Mouse (Mus musculus): ENCODE data around the gene Ddx10. TPM values are rescaled to one million over a fixed set of nuclear protein-coding genes. Genes with fewer than 3 reads are reported as not detected.
"Not testable (repeated sequence)": the region's sequence is repeated elsewhere in the genome, so short reads cannot be mapped to it uniquely, and the experiment has no call there.

The Ddx10 gene
- total and polyA plus RNA-seq, 2 experiments, result 0.87 to 7.8 TPM

DNA sequence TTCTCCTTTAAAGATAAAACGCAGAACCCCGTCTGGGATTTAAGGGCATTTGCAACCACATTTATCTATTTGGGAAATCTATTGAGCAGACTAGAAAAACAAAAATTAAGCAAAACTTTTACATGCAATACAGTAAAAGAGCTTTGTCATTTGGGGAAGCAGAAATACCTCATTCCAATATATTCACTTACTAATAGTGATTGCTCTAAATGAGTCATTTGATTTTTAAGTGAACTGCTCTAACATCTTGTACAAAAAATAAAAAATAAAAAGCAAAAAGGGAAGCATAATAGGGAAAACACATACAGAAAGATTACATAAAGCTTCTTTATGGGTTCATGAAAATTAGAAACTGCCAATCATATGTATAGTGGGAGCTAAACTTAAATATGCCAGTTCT is 104.3 kb downstream of the Ddx10 start:
- Histone ChIP-seq H3K79me2 (ENCODE audit: control insufficient read depth, insufficient read depth, low read length) (no peaks in the 10 kb centered on the region), H3K27me3 (ENCODE audit: control insufficient read depth, insufficient read depth, low read length) (no peaks in the 10 kb centered on the region), H3K4me3 (ENCODE audit: insufficient read depth, low read depth, low read length) (no peak overlapping the region), H3K9ac (ENCODE audit: low read depth, low read length) (no peak overlapping the region), H3K4me1 (ENCODE audit: control insufficient read depth, insufficient read depth, low read length) (no peaks in the 10 kb centered on the region), H3K27ac (replicated peaks; ENCODE audit: insufficient read depth, low read depth, low read length) (no peak overlapping the region), H3K36me3 (ENCODE audit: control insufficient read depth, insufficient read depth, low read length) (peaks cover under 1% of the 10 kb centered on the region)
- TF ChIP-seq POLR2A (IDR thresholded peaks at IDR 0.05; ENCODE audit: extremely low read depth, insufficient read depth, low read length), result no peak
- DNase-seq (ENCODE audit: extremely low read depth, low read depth, low spot score), result no peak
- WGBS, result 98% methylated on average over 2 of the region's 2 CpGs

- H3K36me3 ChIP-seq (ENCODE audit: control insufficient read depth, insufficient read depth, low read length); DNase-seq (ENCODE audit: extremely low read depth, low read depth, low spot score); H3K27ac ChIP-seq (replicated peaks; ENCODE audit: insufficient read depth, low read depth, low read length); H3K79me2 ChIP-seq (ENCODE audit: control insufficient read depth, insufficient read depth, low read length); H3K4me3 ChIP-seq (ENCODE audit: insufficient read depth, low read depth, low read length); H3K4me1 ChIP-seq (ENCODE audit: control insufficient read depth, insufficient read depth, low read length); H3K9ac ChIP-seq (ENCODE audit: low read depth, low read length); H3K27me3 ChIP-seq (ENCODE audit: control insufficient read depth, insufficient read depth, low read length): not testable (repeated sequence)
- 91% methylated on average over 1 of the region's 1 CpGs for WGBS
Measured at GRCm38 (mm10) chr9:53142424-53142823, 105.4 kb downstream of the Ddx10 start.

DNA sequence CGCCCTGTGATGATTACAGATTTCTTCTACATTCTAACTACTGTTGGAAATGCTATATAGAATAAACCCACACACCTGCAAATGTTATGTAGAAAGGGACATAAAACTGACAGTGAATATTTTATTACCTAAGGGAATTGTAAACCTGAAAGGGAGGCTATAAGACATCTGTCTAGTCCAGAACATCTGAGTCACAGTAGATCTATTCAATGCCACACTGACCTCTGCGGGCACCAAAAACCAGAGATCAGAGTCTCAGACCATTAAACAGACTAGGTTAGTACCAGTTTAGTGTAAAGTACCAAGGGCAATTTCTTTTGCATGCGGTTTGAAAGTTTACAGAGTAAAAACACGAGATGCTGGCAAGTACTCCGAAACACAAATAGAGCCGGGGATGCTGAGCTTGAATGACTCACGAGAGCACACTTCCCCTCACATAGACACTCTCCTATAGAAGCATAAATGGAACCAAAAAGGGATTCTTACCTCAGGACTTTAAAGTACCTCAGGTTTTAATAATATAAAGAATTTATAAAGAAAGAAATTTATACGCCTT is 107.2 kb downstream of the Ddx10 start:
- WGBS, result 81% methylated on average over 8 of the region's 8 CpGs
- Histone ChIP-seq H3K9ac (ENCODE audit: low read depth, low read length) (no peak overlapping the region), H3K27ac (replicated peaks; ENCODE audit: insufficient read depth, low read depth, low read length) (no peak overlapping the region), H3K4me1 (ENCODE audit: control insufficient read depth, insufficient read depth, low read length) (no peaks in the 10 kb centered on the region), H3K27me3 (ENCODE audit: control insufficient read depth, insufficient read depth, low read length) (no peaks in the 10 kb centered on the region), H3K79me2 (ENCODE audit: control insufficient read depth, insufficient read depth, low read length) (no peaks in the 10 kb centered on the region), H3K36me3 (ENCODE audit: control insufficient read depth, insufficient read depth, low read length) (no peaks in the 10 kb centered on the region; the same call in 1 of the 2 replicates), H3K4me3 (ENCODE audit: insufficient read depth, low read depth, low read length) (no peak overlapping the region)
- TF ChIP-seq POLR2A (IDR thresholded peaks at IDR 0.05; ENCODE audit: extremely low read depth, insufficient read depth, low read length) (no peak), CTCF (IDR thresholded peaks at IDR 0.05; ENCODE audit: low read depth, low read length) (no peak)
- no peak for DNase-seq (ENCODE audit: extremely low read depth, low read depth, low spot score)

DNA sequence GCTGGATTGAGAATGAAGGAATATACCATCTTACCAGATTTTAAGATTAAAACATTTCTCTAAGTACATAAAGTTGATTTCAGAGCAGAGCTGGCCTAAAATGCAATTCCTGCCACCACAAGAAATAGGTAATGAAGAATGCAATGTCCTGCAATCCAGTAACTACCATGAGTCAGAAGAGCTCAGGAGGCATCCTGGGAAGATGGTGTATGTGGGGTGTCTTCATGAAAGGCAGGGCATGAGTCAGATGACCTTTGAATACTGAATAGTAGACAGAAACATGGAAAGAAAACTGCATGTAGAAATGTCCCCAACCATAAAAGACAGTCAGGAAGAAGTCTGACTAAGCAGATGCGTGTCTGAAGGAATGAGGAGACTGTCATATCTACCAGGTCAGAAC is 115.0 kb downstream of the Ddx10 start:
- DNase-seq (ENCODE audit: extremely low read depth, low read depth, low spot score), result no peak
- WGBS, result 96% methylated on average over 1 of the region's 1 CpGs
- TF ChIP-seq CTCF (IDR thresholded peaks at IDR 0.05; ENCODE audit: low read depth, low read length), result no peak
- no peak for TF ChIP-seq POLR2A (IDR thresholded peaks at IDR 0.05; ENCODE audit: extremely low read depth, insufficient read depth, low read length)
- Histone ChIP-seq H3K4me3 (ENCODE audit: insufficient read depth, low read depth, low read length) (no peak overlapping the region), H3K27me3 (ENCODE audit: control insufficient read depth, insufficient read depth, low read length) (no peaks in the 10 kb centered on the region), H3K9ac (ENCODE audit: low read depth, low read length) (no peak overlapping the region), H3K36me3 (ENCODE audit: control insufficient read depth, insufficient read depth, low read length) (no peaks in the 10 kb centered on the region), H3K27ac (replicated peaks; ENCODE audit: insufficient read depth, low read depth, low read length) (no peak overlapping the region), H3K4me1 (ENCODE audit: control insufficient read depth, insufficient read depth, low read length) (no peaks in the 10 kb centered on the region), H3K79me2 (ENCODE audit: control insufficient read depth, insufficient read depth, low read length) (no peaks in the 10 kb centered on the region)

GRCm38 (mm10) chr9:53130460-53130859 is 117.4 kb downstream of the Ddx10 start:
- no peak overlapping the region for H3K27ac ChIP-seq (replicated peaks; ENCODE audit: insufficient read depth, low read depth, low read length)
- no peak overlapping the region for H3K9ac ChIP-seq (ENCODE audit: low read depth, low read length)
- WGBS, result 78% methylated on average over 2 of the region's 2 CpGs
- TF ChIP-seq POLR2A (IDR thresholded peaks at IDR 0.05; ENCODE audit: extremely low read depth, insufficient read depth, low read length) (no peak), CTCF (IDR thresholded peaks at IDR 0.05; ENCODE audit: low read depth, low read length) (no peak)
- no peak overlapping the region for H3K4me3 ChIP-seq (ENCODE audit: insufficient read depth, low read depth, low read length)
- no peaks in the 10 kb centered on the region for H3K4me1 ChIP-seq (ENCODE audit: control insufficient read depth, insufficient read depth, low read length)
- H3K36me3 ChIP-seq (ENCODE audit: control insufficient read depth, insufficient read depth, low read length), result no peaks in the 10 kb centered on the region; the same call in 1 of the 2 replicates
- no peaks in the 10 kb centered on the region for H3K27me3 ChIP-seq (ENCODE audit: control insufficient read depth, insufficient read depth, low read length)
- no peaks in the 10 kb centered on the region for H3K79me2 ChIP-seq (ENCODE audit: control insufficient read depth, insufficient read depth, low read length)
- DNase-seq (ENCODE audit: extremely low read depth, low read depth, low spot score), result no peak

DNA sequence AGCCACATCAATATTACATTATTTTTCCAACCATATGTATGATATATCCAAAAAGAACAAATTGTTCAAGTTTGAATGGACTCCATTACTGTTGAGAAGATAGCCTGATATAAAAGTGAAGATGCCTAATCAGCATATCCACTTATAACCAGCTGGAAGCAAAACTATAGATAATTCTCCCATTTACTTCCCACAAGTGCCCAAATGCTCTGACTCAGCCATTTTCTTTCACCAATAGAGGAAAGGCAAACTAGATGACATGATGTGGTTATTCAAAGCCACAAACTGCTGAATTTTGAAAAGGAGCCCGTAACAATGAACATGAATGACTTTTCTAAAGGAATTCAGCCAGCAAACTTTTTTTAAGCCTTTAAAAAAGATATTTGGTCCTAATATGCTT is 146.8 kb downstream of the Ddx10 start:
- no peak for DNase-seq (ENCODE audit: extremely low read depth, low read depth, low spot score)
- Histone ChIP-seq H3K9ac (ENCODE audit: low read depth, low read length) (no peak overlapping the region), H3K4me3 (ENCODE audit: insufficient read depth, low read depth, low read length) (no peak overlapping the region), H3K79me2 (ENCODE audit: control insufficient read depth, insufficient read depth, low read length) (no peaks in the 10 kb centered on the region), H3K27me3 (ENCODE audit: control insufficient read depth, insufficient read depth, low read length) (no peaks in the 10 kb centered on the region), H3K4me1 (ENCODE audit: control insufficient read depth, insufficient read depth, low read length) (no peaks in the 10 kb centered on the region), H3K36me3 (ENCODE audit: control insufficient read depth, insufficient read depth, low read length) (peaks cover 2% of the 10 kb centered on the region; the same call in 1 of the 2 replicates), H3K27ac (replicated peaks; ENCODE audit: insufficient read depth, low read depth, low read length) (no peak overlapping the region)
- TF ChIP-seq POLR2A (IDR thresholded peaks at IDR 0.05; ENCODE audit: extremely low read depth, insufficient read depth, low read length), result no peak
- TF ChIP-seq CTCF (IDR thresholded peaks at IDR 0.05; ENCODE audit: low read depth, low read length), result no peak
- WGBS, result 70% methylated on average over 1 of the region's 1 CpGs

All from liver, adult 2 months (tissue).